Mouse (Mus musculus) liver, postnatal 0 days (tissue): ENCODE data around the gene Kctd3.

Experiments used
- CTCF ChIP-seq: sonication (generic); IDR thresholded peaks from 2 replicates; pipeline ENCODE4 v1.5.1; 2016; ENCODE audit warnings: antibody characterized with exemption, low read depth
- EP300 ChIP-seq: IDR thresholded peaks from 2 replicates; pipeline ENCODE4 v1.6.1; 2016; ENCODE audit warnings: antibody characterized with exemption, low read depth, mild to moderate bottlenecking

GRCm38 (mm10) chr1:189047918-189048317, 40.3 kb upstream of the Kctd3 start:
- no peak for TF ChIP-seq CTCF
- no peak for TF ChIP-seq EP300
